Mouse (Mus musculus): ENCODE data around the gene Col4a6. TPM values are rescaled to one million over a fixed set of nuclear protein-coding genes. Genes with fewer than 3 reads are reported as not detected.

The Col4a6 gene
- total RNA-seq, 4 experiments from 2014 or later, result 1.2 to 1.5 (median 1.4) TPM

DNA sequence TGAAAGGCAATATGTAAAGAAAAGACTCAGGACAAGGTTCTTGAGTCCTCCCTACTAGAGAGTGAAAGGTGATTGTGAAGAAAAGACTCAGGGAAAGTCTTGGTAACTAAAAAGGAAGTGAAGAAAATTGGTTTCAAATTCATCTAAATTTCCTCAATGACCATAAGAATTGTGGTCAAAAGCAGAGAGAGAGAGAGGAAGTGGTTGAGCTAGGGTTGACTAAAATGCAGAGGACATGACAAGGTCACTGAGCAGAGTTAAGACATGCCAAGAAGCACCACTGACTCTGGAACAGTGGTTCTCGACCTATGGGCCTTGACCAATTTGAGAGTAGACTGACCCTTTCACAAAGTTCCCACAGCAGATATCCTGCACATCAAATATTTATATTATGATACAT lies 224.2 kb downstream of the Col4a6 start:
- no peak for DNase-seq

DNA sequence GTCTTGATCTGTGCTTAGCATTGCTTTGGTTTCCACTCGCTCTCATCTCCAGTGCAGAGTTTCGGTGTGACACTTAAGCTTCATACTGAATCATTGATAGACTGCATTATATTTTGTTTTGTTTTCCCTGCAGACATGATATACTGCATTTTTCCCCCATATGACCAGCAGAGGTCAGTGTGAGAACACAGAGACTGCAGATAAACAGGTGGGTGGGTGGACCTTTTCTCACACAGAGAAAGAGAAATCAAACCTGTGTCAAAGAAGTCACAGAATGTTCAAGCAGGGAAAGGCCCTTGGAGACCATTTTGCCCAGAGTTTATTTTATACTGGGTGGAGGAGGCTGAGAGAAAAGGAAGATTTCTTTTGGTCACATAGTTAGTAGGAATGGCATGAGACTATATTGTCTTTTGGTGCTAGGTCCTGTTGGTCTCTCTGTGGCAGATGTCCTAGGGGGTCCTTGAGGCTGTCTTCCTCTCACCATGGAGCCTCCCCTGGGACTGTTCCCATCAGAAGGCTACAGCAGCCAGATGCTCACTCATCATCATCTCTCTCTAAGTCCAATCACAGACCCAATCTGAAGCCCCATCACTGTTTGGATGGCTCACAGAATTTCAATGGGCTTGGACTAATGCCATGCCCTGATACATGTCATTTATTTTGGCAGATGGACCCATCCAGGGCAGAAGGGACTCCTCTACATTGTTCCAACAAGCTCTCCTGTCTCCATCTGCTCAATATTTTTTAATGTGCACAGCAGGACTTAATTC lies 237.1 kb downstream of the Col4a6 start:
- no peak for DNase-seq

DNA sequence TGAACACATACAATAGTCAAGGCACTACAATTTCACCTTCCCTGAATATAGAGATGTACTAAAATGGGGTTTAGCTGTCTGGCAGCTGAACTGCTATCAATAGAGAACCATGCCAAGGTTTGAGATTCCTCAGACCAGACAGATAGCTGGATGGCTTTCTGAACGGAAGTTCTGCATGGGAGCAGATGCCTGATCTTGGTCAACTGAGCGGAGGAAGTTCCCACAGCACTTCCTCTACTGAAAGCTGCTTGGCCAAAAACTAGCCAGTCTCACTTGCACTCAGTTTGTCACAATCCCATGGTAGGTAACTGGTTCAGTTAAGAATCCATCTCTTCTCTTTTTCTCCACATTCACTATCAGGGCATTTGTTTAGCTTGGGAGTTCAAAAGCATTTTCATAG lies 245.7 kb downstream of the Col4a6 start:
- no peak for DNase-seq

DNA sequence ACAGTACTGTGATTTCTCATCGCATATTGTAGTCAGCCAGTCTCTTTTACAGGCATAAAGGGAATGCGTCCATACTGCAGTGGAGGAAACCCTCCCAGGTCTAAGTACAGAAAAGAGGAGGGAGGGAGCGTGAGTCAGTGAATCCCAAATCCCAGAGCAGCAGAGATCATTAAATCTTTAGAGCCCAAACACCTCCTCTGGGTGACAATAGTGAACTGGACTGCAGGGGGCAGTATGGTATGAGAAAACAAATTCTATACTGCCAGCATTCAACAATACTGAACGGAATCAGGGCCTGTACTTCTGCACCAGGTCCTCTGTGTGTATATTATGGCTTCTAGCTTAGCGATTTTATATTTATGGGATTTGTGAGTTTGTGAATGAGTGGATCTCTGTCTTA lies 261.1 kb downstream of the Col4a6 start:
- DNase-seq, result no peak

DNA sequence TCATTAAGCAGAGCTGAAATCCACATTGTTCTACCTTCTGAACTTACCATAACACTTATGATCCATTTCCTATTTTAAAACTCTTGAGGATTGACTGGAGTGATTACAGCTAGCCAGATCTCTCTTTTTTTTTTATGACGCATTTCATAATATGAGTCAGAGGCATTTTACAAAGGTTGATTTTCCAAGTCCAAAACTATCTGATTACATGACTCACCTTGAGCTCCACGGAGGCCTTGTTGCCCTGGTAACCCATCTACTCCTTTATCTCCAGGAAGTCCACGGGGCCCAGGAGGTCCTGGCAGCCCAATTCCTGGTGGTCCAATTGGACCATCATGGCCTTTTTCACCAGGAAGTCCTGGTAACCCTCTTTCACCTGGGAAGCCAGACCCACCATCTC lies 274.9 kb downstream of the Col4a6 start:
- no peak for DNase-seq

DNA sequence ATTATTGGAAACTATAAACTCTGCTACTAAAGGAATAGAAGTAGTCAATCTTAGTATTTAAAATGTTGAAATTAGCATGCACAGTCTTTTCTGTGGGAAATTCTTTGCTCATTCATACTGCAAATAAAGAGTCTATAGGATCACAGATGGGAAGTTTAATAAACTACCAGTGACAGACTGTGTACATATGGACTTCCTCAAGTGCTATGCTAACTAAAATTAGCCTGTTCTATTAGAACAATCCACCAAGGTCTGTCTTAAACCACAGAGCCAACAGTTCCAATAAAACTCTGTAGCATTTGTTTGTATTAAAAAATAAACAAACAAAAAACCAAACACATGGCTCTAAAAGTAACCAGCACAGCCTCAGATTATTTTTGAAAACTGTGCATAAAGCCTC lies 278.8 kb downstream of the Col4a6 start:
- no peak for DNase-seq

DNA sequence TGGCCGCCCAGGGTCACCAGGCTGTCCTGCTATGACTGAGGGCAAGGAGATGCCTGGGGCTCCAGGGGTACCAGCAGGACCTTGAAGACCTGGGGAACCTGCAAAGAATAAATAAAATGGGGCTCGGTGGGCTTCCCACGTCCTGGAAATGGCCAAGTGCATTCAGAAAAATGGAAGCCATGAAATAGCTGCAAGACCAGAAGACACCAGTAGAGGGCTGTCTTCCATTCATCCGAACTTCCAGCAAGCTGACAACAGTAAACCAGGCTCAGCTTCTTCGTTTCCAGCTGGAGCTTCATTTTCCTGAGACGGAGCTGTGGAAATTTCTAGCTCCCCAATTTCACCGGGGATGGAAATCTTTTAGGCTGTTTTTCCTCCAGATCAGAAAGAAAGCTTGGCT lies 298.5 kb downstream of the Col4a6 start:
- DNase-seq, result no peak

DNA sequence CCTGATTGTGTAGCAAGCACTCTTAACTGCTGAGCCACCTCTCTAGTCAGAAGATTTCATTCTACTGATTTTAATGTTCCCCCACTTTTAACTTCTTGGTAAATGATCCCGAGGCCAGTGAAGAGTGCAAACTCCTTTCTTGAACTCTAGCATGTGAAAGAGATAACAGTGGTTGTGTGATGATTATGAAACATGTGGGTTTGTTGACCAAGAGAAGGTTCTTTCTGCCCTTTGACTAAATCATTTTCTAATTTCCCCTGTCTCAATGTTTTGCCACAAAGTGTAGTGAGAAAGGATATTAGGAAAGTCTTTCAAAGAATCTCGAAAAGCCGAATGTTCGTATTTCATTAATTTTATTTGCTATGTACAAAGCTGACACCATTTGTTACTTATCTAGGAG lies 308.8 kb downstream of the Col4a6 start:
- no peak for DNase-seq

DNA sequence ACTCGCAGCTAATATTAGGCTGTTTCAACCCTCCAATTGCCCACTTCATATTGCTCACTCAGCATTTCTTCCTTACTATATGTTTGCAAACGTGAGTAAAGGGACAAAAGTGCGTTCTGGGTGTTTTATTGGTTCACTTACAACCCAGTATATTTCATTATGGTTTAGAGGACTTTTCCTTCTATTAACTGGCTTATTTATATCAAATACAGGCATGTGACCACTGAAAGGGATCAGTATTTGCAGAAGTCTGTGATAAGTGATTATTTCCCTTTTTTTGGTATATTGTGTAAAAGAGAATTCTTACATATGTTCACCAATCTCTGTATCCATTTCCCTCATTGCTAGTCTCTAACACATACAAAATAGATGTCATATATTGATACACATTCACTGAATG lies 313.5 kb downstream of the Col4a6 start:
- no peak for DNase-seq

DNA sequence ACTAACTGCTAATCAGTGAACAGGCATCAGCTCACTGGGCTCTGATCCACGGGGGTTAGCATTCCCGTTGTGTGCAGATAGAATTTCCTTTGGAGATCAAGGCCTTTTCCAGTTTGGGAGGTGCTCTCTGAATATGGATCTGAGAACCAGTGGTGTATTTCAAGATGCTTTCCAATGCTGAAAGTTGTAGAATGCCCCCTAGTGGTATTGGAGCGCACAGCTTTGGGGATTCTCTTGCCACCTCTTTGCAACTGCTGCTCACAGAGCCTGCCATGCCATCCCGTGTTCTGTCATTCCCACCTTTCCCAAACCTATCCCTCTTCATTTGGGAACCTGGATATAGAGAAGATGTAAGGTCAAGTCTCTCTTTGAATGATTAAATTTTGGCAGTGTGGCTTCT lies 315.7 kb downstream of the Col4a6 start:
- no peak for DNase-seq

DNA sequence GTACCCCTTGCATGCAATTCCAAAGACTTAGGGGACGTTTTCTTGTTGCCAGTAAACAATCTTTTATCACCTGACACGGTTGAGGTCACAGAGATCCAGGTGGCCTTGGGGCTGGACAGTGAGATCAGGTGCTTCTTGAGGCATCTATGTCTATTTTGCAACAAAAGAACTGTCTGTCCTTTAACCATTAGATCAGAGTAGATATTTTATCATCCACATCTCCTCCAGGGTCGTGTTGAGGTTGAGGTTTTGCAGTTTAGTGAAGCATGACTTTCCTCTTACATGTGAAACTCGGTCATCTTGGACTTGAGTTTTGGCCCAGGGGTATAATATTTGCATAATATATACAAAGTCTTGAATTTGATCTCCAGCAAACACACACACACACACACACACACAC lies 316.2 kb downstream of the Col4a6 start:
- no peak for DNase-seq

DNA sequence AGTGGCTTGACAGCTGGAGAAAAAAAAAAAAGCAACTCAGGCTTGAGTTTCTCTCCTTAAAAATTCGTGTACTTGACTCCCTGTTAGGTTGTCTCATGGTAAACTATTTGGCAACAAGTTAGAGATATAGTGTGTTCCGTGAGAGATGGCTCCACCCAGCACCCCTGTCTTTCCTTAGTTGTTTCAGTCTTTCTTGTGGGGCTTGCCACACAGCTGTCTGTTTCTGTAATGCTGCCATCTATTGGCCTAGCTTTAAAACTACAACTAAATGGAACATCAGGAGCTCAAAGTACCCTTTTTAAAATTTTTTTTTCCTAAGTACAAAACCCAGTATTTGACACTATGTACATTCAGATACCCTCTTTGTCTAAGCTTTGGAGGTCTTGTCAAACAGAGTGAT lies 317.2 kb downstream of the Col4a6 start:
- DNase-seq, result no peak

DNA sequence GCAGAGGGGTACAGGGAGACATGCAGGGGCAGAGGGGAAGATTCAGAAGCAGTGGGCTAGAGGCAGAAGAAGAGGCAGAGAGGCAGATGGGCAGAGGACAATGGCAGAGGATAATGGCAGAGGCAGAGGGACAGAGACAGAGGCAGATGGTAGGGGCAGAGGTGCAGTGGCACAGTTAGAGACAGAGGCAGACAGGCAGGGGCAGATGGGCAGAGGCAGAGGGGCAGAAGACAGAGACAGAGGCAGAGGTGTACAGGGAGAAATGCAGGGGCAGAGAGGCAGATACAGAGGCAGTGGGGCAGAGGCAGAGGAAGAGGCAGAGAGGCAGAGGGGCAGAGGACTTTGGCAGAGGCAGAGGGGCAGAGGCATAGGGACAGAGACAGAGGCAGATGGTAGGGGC lies 322.7 kb downstream of the Col4a6 start:
- no peak for DNase-seq

DNA sequence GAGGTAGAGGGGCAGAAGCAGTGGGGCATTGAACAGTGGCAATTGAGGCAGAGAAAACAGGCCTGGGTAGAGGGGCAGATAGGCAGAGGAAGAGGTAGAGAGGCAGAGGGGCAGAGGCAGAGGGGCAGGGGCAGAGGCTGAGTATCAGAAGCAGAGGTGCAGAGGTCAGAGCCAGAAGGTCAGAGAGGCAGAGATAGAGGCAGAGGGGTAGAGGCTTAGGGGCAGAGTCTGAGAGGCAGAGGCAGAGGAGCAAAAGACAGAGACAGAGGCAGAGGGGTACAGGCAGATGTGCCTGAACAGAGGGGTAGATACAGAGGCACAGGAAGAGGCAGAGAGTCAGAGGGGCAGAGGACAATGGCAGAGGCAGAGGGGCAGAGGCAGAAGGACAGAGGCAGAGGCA lies 323.6 kb downstream of the Col4a6 start:
- DNase-seq, result no peak

DNA sequence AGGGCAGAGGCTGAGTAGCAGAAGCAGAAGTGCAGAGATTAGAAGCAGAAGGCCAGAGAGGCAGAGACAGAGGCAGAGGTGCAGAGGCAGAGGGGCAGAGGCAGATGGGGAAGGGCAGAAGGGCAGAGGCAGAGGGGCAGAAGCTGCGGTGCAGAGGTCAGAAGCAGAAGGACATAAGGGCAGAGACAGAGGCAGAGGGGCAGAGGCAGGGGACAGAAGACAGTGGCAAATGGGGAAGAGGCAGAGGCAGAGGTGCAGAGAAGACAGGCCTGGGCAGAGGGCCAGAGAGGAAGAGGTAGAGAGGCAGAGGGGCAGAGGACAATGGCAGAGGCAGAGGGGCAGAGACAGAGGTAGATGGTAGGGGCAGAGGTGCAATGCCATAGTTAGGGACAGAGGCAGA lies 324.2 kb downstream of the Col4a6 start:
- no peak for DNase-seq

Other genes with a start within 250 kb of the Col4a6 start
- gene Col4a5, start 1.3 kb upstream of the Col4a6 start, total RNA-seq (2022), result 1 to 10 TPM; 4.8 to 7.8 (median 6.5) TPM